Mouse (Mus musculus): ENCODE data around the gene Rims3. TPM values are rescaled to one million over a fixed set of nuclear protein-coding genes. Genes with fewer than 3 reads are reported as not detected.
A peak's percentile ranks its signal among the peaks of the same experiment; 100 is the strongest.

Rims3 gene
- polyA plus RNA-seq, 1 experiment from 2014 or later: 1.3 TPM

DNA sequence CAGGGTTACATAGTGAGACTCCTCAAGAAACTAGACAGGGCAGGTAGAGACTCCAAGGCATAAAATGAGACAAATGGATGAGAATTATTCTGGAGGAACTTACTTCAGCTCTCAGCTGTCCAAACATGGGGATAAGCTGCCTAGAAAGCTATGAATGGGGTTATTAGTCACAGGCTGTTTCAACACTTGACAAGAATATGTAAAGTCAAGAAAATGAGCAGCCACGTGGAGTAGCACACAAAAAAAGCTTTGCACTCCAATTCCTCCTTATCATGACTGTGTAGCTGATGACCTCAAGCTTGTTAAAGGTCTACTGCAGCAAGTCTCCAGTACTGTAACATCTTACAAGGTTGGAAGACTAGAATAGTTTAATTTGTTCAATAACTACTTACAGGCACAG lies 35.3 kb upstream of the Rims3 start:
- 20% methylated on average over 1 of the region's 1 CpGs for WGBS
- Histone ChIP-seq H3K36me3 (ENCODE audit: control insufficient read depth, insufficient read depth, low read length) (no peaks in the 10 kb centered on the region), H3K27ac (ENCODE audit: low read length) (peak overlapping the region; percentile 48), H3K9me3 (replicated peaks; ENCODE audit: control insufficient read depth, low read length) (no peaks in the 10 kb centered on the region), H3K4me1 (ENCODE audit: control insufficient read depth, insufficient read depth, low read length) (peaks cover 36% of the 10 kb centered on the region), H3K27me3 (ENCODE audit: control insufficient read depth, insufficient read depth, low read length) (no peaks in the 10 kb centered on the region), H3K4me2 (ENCODE audit: low read depth, low read length) (no peak overlapping the region), H3K4me3 (replicated peaks; ENCODE audit: low read length) (no peak overlapping the region), H3K9ac (ENCODE audit: low read length) (no peak overlapping the region)
- no peak for ATAC-seq (ENCODE audit: insufficient read depth, low FRiP score)

DNA sequence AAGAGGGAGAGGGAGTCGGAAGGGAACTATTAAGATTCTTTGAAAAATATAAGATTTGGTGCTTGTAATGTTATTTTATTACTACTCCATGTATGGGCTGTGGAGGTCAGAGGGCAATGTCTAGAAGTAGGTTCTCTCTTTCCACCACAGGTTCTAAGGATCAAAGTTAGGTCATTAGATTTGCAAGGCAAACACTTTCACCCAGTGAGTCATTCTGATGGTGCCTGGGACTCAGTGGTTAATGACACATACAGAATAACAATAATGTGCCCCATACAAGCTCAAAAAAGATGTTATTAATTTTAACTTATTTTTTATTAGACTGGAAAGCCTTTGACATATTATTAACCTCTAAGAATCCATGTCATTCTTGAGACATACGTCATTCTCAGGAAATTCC lies 34.7 kb upstream of the Rims3 start:
- no peak for ATAC-seq (ENCODE audit: insufficient read depth, low FRiP score)
- Histone ChIP-seq H3K36me3 (ENCODE audit: control insufficient read depth, insufficient read depth, low read length) (no peaks in the 10 kb centered on the region), H3K9me3 (replicated peaks; ENCODE audit: control insufficient read depth, low read length) (no peaks in the 10 kb centered on the region), H3K4me1 (ENCODE audit: control insufficient read depth, insufficient read depth, low read length) (peaks cover 38% of the 10 kb centered on the region), H3K4me2 (ENCODE audit: low read depth, low read length) (no peak overlapping the region), H3K27ac (ENCODE audit: low read length) (peak overlapping the region; percentile 48), H3K9ac (ENCODE audit: low read length) (no peak overlapping the region), H3K4me3 (replicated peaks; ENCODE audit: low read length) (no peak overlapping the region), H3K27me3 (ENCODE audit: control insufficient read depth, insufficient read depth, low read length) (no peaks in the 10 kb centered on the region)
- 89% methylated on average over 2 of the region's 2 CpGs for WGBS

GRCm38 (mm10) chr4:120822191-120822911 lies 32.3 kb upstream of the Rims3 start:
- Histone ChIP-seq H3K27ac (ENCODE audit: low read length) (no peak overlapping the region), H3K4me3 (replicated peaks; ENCODE audit: low read length) (no peak overlapping the region), H3K27me3 (ENCODE audit: control insufficient read depth, insufficient read depth, low read length) (no peaks in the 10 kb centered on the region), H3K4me2 (ENCODE audit: low read depth, low read length) (no peak overlapping the region), H3K4me1 (ENCODE audit: control insufficient read depth, insufficient read depth, low read length) (peaks cover 30% of the 10 kb centered on the region), H3K36me3 (ENCODE audit: control insufficient read depth, insufficient read depth, low read length) (no peaks in the 10 kb centered on the region), H3K9ac (ENCODE audit: low read length) (no peak overlapping the region), H3K9me3 (replicated peaks; ENCODE audit: control insufficient read depth, low read length) (no peaks in the 10 kb centered on the region)
- WGBS: 92% methylated on average over 2 of the region's 2 CpGs
- no peak for ATAC-seq (ENCODE audit: insufficient read depth, low FRiP score)

GRCm38 (mm10) chr4:120825100-120825553 lies 29.5 kb upstream of the Rims3 start:
- under 1% methylated on average over 49 of the region's 53 CpGs for WGBS
- ATAC-seq (ENCODE audit: insufficient read depth, low FRiP score): peak; percentile 95
- no peaks in the 10 kb centered on the region for H3K27me3 ChIP-seq (ENCODE audit: control insufficient read depth, insufficient read depth, low read length)
- peak overlapping the region; percentile 100 for H3K9ac ChIP-seq (ENCODE audit: low read length)
- H3K4me3 ChIP-seq (replicated peaks; ENCODE audit: low read length): peak overlapping the region; percentile 70
- peaks cover 10% of the 10 kb centered on the region for H3K4me1 ChIP-seq (ENCODE audit: control insufficient read depth, insufficient read depth, low read length)
- H3K9me3 ChIP-seq (replicated peaks; ENCODE audit: control insufficient read depth, low read length): no peaks in the 10 kb centered on the region
- H3K27ac ChIP-seq (ENCODE audit: low read length): peak overlapping the region; percentile 100
- peak overlapping the region; percentile 69 for H3K4me2 ChIP-seq (ENCODE audit: low read depth, low read length)
- no peaks in the 10 kb centered on the region for H3K36me3 ChIP-seq (ENCODE audit: control insufficient read depth, insufficient read depth, low read length)

DNA sequence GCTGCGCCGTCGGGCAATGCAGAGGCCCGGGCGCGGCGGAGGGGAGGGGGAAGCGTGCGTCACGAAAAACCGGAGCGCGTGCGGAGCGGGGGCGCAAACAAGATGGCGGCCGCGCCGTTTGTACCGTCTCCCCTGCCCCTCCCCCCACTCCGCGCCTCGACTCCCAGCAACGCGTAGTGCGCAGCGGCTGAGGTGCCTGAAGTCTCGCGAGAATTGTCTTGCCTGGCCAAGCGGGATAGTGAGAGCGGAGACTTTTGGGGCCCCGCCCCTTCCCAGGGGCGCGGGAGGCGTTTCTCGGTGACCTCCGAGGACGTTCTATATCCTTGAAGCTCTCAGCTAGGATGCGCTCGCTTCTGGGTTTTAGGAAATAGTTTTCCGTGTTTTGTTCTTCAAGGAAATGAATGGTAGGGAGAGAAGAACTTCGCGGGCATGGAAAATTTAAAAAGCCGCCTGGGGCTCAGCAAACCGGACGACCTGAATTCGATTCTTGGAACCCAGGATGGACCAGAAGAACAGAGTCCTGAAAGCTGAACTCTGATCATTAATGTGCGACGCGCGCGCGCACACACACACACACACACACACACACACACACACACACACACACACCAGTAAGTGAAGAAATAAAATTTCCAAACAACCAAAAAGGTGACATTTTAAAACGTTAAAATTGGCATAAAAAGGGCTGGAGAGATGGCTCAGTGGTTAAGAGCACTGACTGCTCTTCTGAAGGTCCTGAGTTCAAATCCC lies 28.9 kb upstream of the Rims3 start:
- peak; percentile 97 for ATAC-seq (ENCODE audit: insufficient read depth, low FRiP score)
- peaks cover 10% of the 10 kb centered on the region for H3K4me1 ChIP-seq (ENCODE audit: control insufficient read depth, insufficient read depth, low read length)
- WGBS: under 1% methylated on average over 47 of the region's 55 CpGs

GRCm38 (mm10) chr4:120826418-120826817 lies 28.2 kb upstream of the Rims3 start:
- Histone ChIP-seq H3K4me1 (ENCODE audit: control insufficient read depth, insufficient read depth, low read length) (peaks cover 10% of the 10 kb centered on the region), H3K36me3 (ENCODE audit: control insufficient read depth, insufficient read depth, low read length) (no peaks in the 10 kb centered on the region), H3K9ac (ENCODE audit: low read length) (peak overlapping the region; percentile 63; the same call in 1 of the 2 replicates), H3K4me3 (replicated peaks; ENCODE audit: low read length) (no peak overlapping the region), H3K27ac (ENCODE audit: low read length) (peak overlapping the region; percentile 89; the same call in 1 of the 2 replicates), H3K9me3 (replicated peaks; ENCODE audit: control insufficient read depth, low read length) (no peaks in the 10 kb centered on the region), H3K27me3 (ENCODE audit: control insufficient read depth, insufficient read depth, low read length) (no peaks in the 10 kb centered on the region), H3K4me2 (ENCODE audit: low read depth, low read length) (peak overlapping the region; percentile 52)
- no peak for ATAC-seq (ENCODE audit: insufficient read depth, low FRiP score)
- WGBS: 84% methylated on average over 6 of the region's 6 CpGs

More for the DNA sequence above, 28.9 kb upstream of the Rims3 start:
- H3K9me3 ChIP-seq (replicated peaks; ENCODE audit: control insufficient read depth, low read length): no peaks in the 10 kb centered on the region
- peak overlapping the region; percentile 70 for H3K4me3 ChIP-seq (replicated peaks; ENCODE audit: low read length)
- peak overlapping the region; percentile 52 for H3K4me2 ChIP-seq (ENCODE audit: low read depth, low read length)
- no peaks in the 10 kb centered on the region for H3K27me3 ChIP-seq (ENCODE audit: control insufficient read depth, insufficient read depth, low read length)
- no peaks in the 10 kb centered on the region for H3K36me3 ChIP-seq (ENCODE audit: control insufficient read depth, insufficient read depth, low read length)
- peak overlapping the region; percentile 100 for H3K27ac ChIP-seq (ENCODE audit: low read length)
- H3K9ac ChIP-seq (ENCODE audit: low read length): peak overlapping the region; percentile 100

DNA sequence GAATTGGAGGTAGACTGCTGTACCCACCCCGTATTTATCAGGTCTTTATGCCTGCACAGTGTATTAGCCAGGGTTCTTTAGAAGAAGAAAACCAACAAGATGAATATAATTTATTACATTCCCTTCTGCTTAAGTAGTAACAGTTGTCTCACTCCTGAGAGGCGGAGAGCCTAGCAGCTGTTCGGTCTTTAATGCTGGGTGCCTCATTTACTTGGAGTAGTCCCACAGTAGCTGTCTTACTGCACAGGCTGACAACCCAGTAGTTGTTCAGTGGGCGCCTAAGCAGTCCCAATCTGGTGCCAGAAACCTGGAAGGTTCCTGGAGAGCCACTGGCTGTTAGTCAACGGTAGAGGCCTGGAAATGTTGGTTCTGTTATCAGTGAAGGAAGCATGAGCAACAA lies 23.8 kb upstream of the Rims3 start:
- no peak overlapping the region for H3K27ac ChIP-seq (ENCODE audit: low read length)
- no peaks in the 10 kb centered on the region for H3K27me3 ChIP-seq (ENCODE audit: control insufficient read depth, insufficient read depth, low read length)
- no peak overlapping the region for H3K4me3 ChIP-seq (replicated peaks; ENCODE audit: low read length)
- H3K9me3 ChIP-seq (replicated peaks; ENCODE audit: control insufficient read depth, low read length): no peaks in the 10 kb centered on the region
- 0 out of 2 replicates have a peak, but pooled peaks cover 3% of the 10 kb centered on the region for H3K4me1 ChIP-seq (ENCODE audit: control insufficient read depth, insufficient read depth, low read length)
- WGBS: 45% methylated on average over 5 of the region's 5 CpGs
- no peak overlapping the region for H3K4me2 ChIP-seq (ENCODE audit: low read depth, low read length)
- no peak overlapping the region for H3K9ac ChIP-seq (ENCODE audit: low read length)
- no peaks in the 10 kb centered on the region for H3K36me3 ChIP-seq (ENCODE audit: control insufficient read depth, insufficient read depth, low read length)
- no peak for ATAC-seq (ENCODE audit: insufficient read depth, low FRiP score)

- no peak within 1 kb of the TSS for H3K27ac ChIP-seq (ENCODE audit: low read length)
- no peaks in the 10 kb centered on the region for H3K27me3 ChIP-seq (ENCODE audit: control insufficient read depth, insufficient read depth, low read length)
- 87% methylated on average over 4 of the region's 4 CpGs for WGBS
- H3K36me3 ChIP-seq (ENCODE audit: control insufficient read depth, insufficient read depth, low read length): no peaks in the 10 kb centered on the region
- ATAC-seq (ENCODE audit: insufficient read depth, low FRiP score): no peak
- H3K4me2 ChIP-seq (ENCODE audit: low read depth, low read length): no peak within 1 kb of the TSS
- no peak within 1 kb of the TSS for H3K9ac ChIP-seq (ENCODE audit: low read length)
- H3K4me3 ChIP-seq (replicated peaks; ENCODE audit: low read length): no peak within 1 kb of the TSS
- H3K4me1 ChIP-seq (ENCODE audit: control insufficient read depth, insufficient read depth, low read length): 0 out of 2 replicates have a peak, but pooled peaks cover under 1% of the 10 kb centered on the region
- no peaks in the 10 kb centered on the region for H3K9me3 ChIP-seq (replicated peaks; ENCODE audit: control insufficient read depth, low read length)
Observed at GRCm38 (mm10) chr4:120831472-120831871, 23.1 kb upstream of the Rims3 start, which contains the start of gene Nfyc. Gene Nfyc (minus strand): TSS chr4:120831572.

GRCm38 (mm10) chr4:120841342-120841741 lies 13.3 kb upstream of the Rims3 start:
- no peak for ATAC-seq (ENCODE audit: insufficient read depth, low FRiP score)
- 82% methylated on average over 3 of the region's 3 CpGs for WGBS
- H3K4me2 ChIP-seq (ENCODE audit: low read depth, low read length): no peak overlapping the region
- H3K9ac ChIP-seq (ENCODE audit: low read length): no peak overlapping the region
- no peaks in the 10 kb centered on the region for H3K9me3 ChIP-seq (replicated peaks; ENCODE audit: control insufficient read depth, low read length)
- H3K27me3 ChIP-seq (ENCODE audit: control insufficient read depth, insufficient read depth, low read length): no peaks in the 10 kb centered on the region
- no peaks in the 10 kb centered on the region for H3K36me3 ChIP-seq (ENCODE audit: control insufficient read depth, insufficient read depth, low read length)
- no peak overlapping the region for H3K27ac ChIP-seq (ENCODE audit: low read length)
- no peaks in the 10 kb centered on the region for H3K4me1 ChIP-seq (ENCODE audit: control insufficient read depth, insufficient read depth, low read length)
- H3K4me3 ChIP-seq (replicated peaks; ENCODE audit: low read length): no peak overlapping the region

All from stomach, embryonic 16.5 days (tissue).